29 mouse cellular contexts compared by ENCODE assay signal in genomic region chr3:138937241-138937640, GRCm38 (mm10).
"Had no signal": no experiment of that assay in that cellular context is flagged by ENCODE, and none has a peak within 500 bp of the region (broad histone marks: within the 10 kb centered on the region; RNA-seq: fewer than 3 reads in every experiment).

No protein-coding gene starts in this region.

- H3K9ac ChIP-seq: embryonic facial prominence, embryonic 12.5 days; embryonic facial prominence, embryonic 13.5 days; embryonic facial prominence, embryonic 15.5 days; forebrain, embryonic 12.5 days; forebrain, embryonic 13.5 days; forebrain, embryonic 15.5 days; forebrain, postnatal 0 days had no signal

- H3K4me3 ChIP-seq: embryonic facial prominence, embryonic 10.5 days; embryonic facial prominence, embryonic 12.5 days; embryonic facial prominence, embryonic 13.5 days; embryonic facial prominence, embryonic 15.5 days; erythroblast, embryonic 14.5 days; forebrain, embryonic 10.5 days; forebrain, embryonic 12.5 days; forebrain, embryonic 13.5 days; forebrain, embryonic 15.5 days; gastrocnemius, adult 2 months; heart, adult 2 months; heart, embryonic 10.5 days had no signal

- H3K4me1 ChIP-seq: embryonic facial prominence, embryonic 13.5 days; embryonic facial prominence, embryonic 15.5 days; forebrain, embryonic 13.5 days; forebrain, embryonic 15.5 days; heart, embryonic 10.5 days had no signal

- H3K4me2 ChIP-seq: embryonic facial prominence, embryonic 12.5 days; embryonic facial prominence, embryonic 13.5 days; embryonic facial prominence, embryonic 15.5 days; forebrain, embryonic 12.5 days; forebrain, embryonic 13.5 days; forebrain, embryonic 15.5 days had no signal

- H3K27me3 ChIP-seq: embryonic facial prominence, embryonic 12.5 days; embryonic facial prominence, embryonic 13.5 days; embryonic facial prominence, embryonic 15.5 days; forebrain, embryonic 12.5 days; forebrain, embryonic 13.5 days; forebrain, embryonic 15.5 days had no signal

- ATAC-seq: forebrain, embryonic 13.5 days; forebrain, embryonic 14.5 days; forebrain, embryonic 15.5 days; forebrain, embryonic 16.5 days; forebrain, postnatal 0 days had no signal

- DNase-seq: cerebellum, adult 8-10 months; cerebellum, adult 9-10 months; cerebellum, adult 9-11 months; cerebellum, postnatal 10 days; cerebellum, postnatal 14 days; cerebellum, postnatal 25 days; cerebellum, postnatal 36 days; embryo, embryonic 11 days; forebrain, postnatal 0 days; gastrocnemius, adult 2 months; gastrocnemius, postnatal 10 days; gastrocnemius, postnatal 14 days; gastrocnemius, postnatal 25 days; gastrocnemius, postnatal 36 days; heart, adult 11 months; heart, adult 18-20 months; heart, adult 2 months had no signal

- H3K9me3 ChIP-seq: embryonic facial prominence, embryonic 10.5 days; embryonic facial prominence, embryonic 12.5 days; embryonic facial prominence, embryonic 13.5 days; embryonic facial prominence, embryonic 15.5 days; forebrain, embryonic 10.5 days; forebrain, embryonic 12.5 days; forebrain, embryonic 15.5 days; heart, embryonic 10.5 days had no signal

- H3K27ac ChIP-seq: embryonic facial prominence, embryonic 10.5 days; embryonic facial prominence, embryonic 12.5 days; embryonic facial prominence, embryonic 13.5 days; embryonic facial prominence, embryonic 15.5 days; forebrain, embryonic 10.5 days; forebrain, embryonic 12.5 days; forebrain, embryonic 13.5 days; forebrain, embryonic 15.5 days; gastrocnemius, adult 2 months; heart, adult 2 months; heart, embryonic 10.5 days had no signal
